Mouse (Mus musculus) erythroblast, embryonic 14.5 days (primary cell): Measurements from ENCODE around the gene Sipa1l3.

Experiments used
- GATA1 ChIP-seq: IDR thresholded peaks from 2 replicates; pipeline ENCODE4 v1.6.1; 2012; ENCODE audit warnings: low read length, inconsistent platforms, mixed read lengths
- TAL1 ChIP-seq: IDR thresholded peaks from 3 replicates; pipeline ENCODE4 v1.6.1; 2012; ENCODE audit warnings: low read length, inconsistent platforms, mixed read lengths

DNA sequence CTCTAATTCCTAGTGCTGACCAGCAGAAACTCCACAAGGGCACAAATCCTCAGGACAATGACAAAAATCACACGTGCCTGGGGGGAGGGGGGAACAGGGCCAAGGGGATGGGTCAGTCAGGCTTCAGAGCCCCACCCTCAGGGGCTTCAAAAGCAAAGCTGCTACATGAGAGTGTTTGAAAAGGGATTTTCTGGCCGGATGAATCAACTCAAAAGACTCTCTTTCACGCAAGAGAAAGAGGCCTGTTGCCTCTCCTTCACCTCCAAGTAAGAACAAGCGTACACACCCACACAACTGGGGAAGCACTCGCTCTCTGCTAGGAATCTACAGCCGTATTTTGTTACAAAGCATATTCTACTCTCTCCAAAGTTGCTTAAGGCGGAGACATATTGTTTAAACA is 28.6 kb downstream of the Sipa1l3 start:
- no peak for TF ChIP-seq GATA1
- TF ChIP-seq TAL1: no peak
